Mouse (Mus musculus): ENCODE results near the gene Mgll.

Gene Mgll

DNA sequence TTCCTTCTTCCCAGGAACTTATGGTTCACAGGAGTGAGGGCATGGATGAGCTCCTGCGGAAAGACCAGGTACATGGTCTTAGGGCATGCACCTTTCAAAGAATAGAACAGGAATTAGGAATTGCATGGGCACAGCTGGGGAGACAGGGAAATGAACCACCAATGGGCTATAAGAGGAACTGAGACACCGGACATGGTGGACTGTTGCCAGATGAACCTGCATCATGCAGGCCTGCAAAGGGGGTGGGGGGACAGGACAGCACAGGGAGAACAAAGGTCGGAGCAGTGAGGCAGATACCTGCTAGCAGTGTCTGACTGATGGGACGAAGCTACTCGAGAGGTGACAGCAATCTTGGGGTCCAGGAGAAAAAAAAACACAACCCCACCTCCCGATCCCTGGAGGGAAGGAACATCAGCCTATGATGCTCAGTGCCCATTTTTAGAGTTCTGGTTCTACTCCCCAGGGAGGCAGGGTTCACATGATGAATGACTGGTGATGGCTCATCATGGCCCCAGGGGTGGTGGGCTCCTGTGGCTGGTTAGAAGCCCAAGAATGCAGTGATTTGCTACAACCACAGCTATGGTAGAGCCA, 106.0 kb downstream of the Mgll start:
- 86% methylated on average over 6 of the region's 6 CpGs for WGBS

- 20% methylated on average over 8 of the region's 8 CpGs for WGBS
Measured at GRCm38 (mm10) chr6:88831456-88831855, 107.2 kb downstream of the Mgll start.

- 65% methylated on average over 5 of the region's 5 CpGs for WGBS
Measured at GRCm38 (mm10) chr6:88832663-88833062, 108.5 kb downstream of the Mgll start.

DNA sequence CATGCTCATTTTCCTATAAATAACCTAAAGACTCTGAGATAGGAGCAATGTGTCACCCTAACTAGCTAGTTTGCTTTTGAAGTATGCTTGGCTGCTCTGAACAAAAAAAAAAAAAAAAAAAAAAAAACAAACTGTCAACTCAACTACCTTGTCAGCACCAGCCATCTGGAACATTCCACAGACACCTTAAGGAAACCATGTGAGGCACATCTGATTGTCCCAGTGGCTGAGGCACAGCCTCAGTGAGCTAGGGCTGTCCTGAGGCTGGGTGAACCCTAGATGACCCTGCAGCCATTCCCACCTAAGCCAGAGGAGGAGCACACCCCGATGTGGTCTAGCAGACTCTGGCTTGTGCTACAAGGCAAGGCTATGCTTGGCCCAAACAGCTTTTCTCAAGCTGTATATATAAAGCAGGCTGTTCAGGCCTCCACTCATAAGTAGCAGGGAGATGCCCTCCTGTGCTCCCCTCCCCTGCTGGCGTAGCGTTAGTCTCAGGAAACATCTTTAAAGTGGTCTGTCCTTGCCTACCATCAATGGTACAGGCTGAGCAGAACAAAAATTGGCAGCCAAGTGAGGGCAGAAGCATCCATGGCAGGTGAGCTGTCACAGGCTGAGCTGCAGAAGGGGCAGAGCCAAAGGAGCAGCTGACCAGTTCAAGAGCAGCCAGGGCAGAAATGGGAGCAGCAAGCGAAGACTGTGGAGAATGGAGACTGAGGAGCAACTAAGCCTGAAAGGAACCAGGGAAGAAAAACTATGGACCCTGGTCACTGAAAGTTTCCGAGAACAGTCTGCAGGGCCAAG, 109.3 kb downstream of the Mgll start:
- 84% methylated on average over 5 of the region's 5 CpGs for WGBS

- 79% methylated on average over 5 of the region's 5 CpGs for WGBS
Measured at GRCm38 (mm10) chr6:88835047-88835446, 110.8 kb downstream of the Mgll start.

GRCm38 (mm10) chr6:88836178-88836819, 112.1 kb downstream of the Mgll start:
- WGBS = 82% methylated on average over 28 of the region's 28 CpGs

- 92% methylated on average over 12 of the region's 12 CpGs for WGBS
Measured at GRCm38 (mm10) chr6:88837999-88838398, 113.8 kb downstream of the Mgll start.

DNA sequence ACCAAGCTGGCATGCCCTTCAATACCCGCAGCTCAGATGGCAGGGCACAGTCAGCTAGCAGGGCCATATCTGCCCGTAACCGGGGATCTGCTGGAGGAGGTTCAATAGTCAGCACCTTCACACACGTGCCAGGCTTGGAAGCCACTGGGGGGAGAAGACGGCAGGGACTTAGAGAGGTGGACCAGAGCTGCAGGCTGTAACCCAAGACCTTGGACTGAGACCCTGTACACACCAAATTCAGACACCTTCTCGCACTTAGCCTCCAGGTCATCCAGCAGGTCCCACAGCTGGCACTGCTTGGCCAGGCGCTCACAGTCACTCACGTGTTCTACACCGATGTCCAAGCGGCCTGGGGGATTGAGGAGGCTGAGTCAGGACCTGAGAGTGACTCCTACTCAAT, 114.4 kb downstream of the Mgll start:
- WGBS = 93% methylated on average over 10 of the region's 10 CpGs

- 85% methylated on average over 26 of the region's 26 CpGs for WGBS
Measured at GRCm38 (mm10) chr6:88839135-88839970, 115.1 kb downstream of the Mgll start.

DNA sequence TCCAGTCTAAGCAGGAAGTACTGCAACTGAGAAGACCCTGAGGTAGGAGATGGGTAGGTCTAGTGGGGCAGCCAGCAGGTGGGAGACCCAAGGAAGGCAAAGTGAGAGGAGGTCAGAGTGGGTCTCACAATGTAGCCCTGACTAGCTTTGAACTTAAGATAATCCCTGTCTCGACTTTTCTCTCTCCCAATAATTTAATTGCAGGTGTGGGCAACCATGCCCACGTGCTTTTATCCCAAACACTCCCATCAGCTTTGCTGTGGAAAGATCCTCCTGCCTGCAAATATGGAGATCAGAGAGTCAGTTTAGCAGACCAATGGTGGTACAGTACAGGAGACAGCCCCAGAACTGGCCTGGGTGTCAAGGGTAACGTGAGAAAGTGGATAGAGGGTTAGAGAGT, 116.0 kb downstream of the Mgll start:
- 74% methylated on average over 3 of the region's 3 CpGs for WGBS

- 53% methylated on average over 9 of the region's 9 CpGs for WGBS
Measured at GRCm38 (mm10) chr6:88840791-88841513, 116.7 kb downstream of the Mgll start.

GRCm38 (mm10) chr6:88841514-88841780, 117.2 kb downstream of the Mgll start:
- WGBS = under 1% methylated on average over 22 of the region's 22 CpGs

DNA sequence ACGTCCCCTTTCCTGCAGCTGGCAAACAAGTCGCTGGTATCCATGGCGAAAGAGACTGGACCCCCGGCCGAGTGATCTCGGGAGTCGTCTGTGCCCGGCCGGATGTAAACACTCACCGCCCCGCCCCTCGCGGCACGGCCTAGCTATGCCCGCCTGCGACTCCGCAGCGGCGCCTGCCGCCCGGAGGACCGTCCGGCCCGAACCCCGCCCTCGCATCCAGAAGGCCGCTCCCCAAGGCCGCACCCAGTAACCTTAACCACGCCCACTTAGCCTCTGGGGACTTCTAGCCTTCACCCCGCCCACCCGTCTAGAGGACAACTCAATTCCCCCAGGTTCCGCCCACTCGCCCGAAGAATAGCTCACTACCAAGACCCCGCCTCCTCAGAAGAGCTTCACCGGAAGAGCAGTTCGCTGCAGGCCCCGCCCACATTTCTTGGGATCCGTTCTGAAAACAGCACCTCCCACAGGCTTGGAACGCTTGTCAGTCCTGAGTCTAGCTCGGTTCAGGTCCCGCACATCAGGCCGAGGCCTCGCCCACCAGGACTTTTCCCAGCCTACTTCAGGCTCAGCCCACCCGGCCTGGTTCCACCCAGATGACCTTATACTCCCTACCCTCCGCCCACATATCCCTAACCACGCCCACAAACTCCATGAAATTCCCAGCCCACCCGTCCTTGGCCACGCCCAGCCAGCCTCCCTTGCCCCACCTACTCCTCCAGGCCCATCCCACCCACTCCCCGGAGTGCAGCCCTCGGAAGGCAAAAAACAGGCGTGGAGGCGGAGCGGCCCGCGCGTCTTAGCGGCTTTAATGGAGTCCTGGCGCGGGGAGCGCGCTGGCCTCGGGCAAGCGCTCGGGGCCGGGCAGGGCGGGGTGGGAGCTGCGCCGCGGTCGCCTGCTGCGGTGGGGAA, 117.8 kb downstream of the Mgll start, which contains the start of gene Abtb1:
Gene Abtb1 (minus strand): TSS at position 204 of the 909 bp plus-strand sequence.
- 1% methylated on average over 72 of the region's 72 CpGs for WGBS

- WGBS = 2% methylated on average over 32 of the region's 32 CpGs
Measured at GRCm38 (mm10) chr6:88842731-88843151, 118.5 kb downstream of the Mgll start.

DNA sequence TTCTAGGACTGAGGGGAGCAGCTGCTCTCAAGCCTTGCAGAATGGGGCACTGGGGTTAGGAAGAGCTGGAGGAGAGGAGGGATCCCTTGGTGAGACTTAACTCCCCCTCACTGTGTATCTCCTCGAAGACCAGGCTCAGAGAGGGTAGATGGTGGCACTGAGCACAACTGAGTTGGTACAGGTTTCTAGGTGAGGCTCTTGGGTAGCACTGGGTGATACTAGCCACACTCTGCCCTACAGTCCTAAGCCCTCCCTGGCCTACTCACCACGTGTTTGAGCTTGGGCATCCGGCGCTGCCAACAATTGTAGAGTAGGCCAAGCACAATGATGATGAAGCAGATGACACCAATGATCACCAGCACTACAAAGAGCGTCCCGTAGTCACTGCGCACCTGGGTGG, 119.0 kb downstream of the Mgll start:
- WGBS = 71% methylated on average over 7 of the region's 7 CpGs

GRCm38 (mm10) chr6:88843781-88844725, 119.8 kb downstream of the Mgll start:
- 79% methylated on average over 9 of the region's 9 CpGs for WGBS

GRCm38 (mm10) chr6:88844901-88845565, 120.8 kb downstream of the Mgll start:
- WGBS = 78% methylated on average over 7 of the region's 7 CpGs

DNA sequence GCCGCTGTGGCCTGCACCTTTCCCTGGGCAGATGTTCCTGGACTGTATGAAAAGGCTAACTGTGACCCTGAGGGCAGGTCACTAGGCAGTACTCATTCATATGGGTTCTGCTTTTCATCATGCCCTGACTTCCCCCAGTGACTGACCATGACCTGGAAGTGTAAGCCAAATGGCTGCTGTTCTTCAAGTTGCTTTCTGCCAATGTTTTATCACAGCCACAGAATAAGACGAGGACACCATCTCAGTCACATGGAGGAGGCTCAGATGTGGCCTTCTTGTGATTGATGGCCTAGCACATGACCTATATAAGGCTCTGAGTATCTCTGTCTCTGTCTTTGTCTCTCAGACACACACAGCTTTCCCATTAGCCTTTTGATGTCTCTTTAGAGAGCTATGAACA, 123.4 kb downstream of the Mgll start:
- 76% methylated on average over 2 of the region's 2 CpGs for WGBS

DNA sequence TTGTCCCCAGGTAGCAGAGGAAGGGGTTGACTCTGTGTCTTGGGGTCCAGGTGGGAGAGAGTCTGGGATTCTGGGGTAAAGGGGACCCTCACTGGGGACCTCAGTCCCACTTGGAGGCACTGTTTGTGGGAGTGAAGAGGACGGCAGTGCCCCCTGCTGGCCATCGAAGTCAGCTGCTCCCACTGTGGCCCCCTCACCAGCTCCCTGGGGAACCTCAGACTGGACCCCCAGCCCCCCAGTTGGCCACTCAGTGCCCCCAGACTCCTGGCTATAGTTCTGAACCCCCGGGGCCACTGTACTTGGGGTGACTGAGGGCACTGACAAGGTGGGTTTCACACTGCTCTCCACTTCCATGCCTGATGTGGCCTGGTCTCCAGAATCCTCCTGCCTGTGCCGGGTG, 125.1 kb downstream of the Mgll start:
- WGBS = 47% methylated on average over 4 of the region's 4 CpGs

All from cerebral cortex, adult 2 months (tissue).